Mouse (Mus musculus) E14TG2a.4 (cell line): ENCODE data around the gene Erv3.

Source experiments
- CTCF ChIP-seq: conservative IDR thresholded peaks from 2 replicates; pipeline ENCODE4 v1.5.1; 2014; ENCODE audit warnings: low read length
- NANOG ChIP-seq: IDR thresholded peaks from 2 replicates; pipeline ENCODE4 v1.6.1; 2014; ENCODE audit warnings: borderline replicate concordance, low read length, mixed read lengths

DNA sequence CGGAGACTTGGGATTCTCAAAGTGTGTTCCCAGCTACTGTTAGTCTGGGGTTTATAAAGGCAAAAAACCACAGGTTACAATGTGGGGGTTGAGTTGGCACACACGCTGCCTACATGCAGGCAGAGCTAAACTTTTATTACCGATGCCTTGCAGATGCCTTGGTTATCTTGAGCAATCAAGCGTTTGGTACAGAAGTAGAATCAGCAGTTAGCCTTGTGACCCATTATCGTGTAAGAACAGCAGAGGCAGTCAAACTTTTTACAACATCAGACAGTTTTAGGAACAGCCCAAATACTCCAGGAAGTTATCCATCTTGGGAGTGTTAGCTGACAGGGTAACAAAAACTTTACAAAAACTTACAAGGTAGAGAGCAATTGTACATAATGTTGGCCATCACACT is at the start of gene Erv3:
- TF ChIP-seq CTCF (no peak), NANOG (no peak)
